Mouse (Mus musculus): ENCODE measurements around the gene Babam2.

DNA sequence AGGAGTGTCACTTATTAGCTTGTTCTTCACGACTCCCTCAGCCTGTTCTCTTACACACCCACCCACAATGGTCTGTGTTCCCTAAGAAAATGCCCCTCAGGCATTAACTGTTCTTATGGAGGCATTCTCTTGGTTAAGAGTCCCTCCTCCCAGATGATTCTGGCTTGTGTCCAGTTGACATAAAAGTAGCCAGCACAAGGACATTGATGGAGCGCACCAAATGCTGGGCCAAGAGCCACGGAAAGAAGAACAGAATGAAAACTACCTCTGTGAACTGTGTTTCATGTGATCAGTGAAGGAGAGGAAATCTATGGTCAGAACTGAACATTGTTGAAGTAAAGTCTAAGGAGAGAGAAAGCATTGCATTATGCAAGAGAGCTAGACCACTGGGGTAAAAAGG, 89.7 kb downstream of the Babam2 start:
- TF ChIP-seq CTCF (IDR thresholded peaks at IDR 0.05; ENCODE audit: extremely low read depth, insufficient read length, insufficient replicate concordance, low read depth, low read length), result no peak
- TF ChIP-seq POLR2A (IDR thresholded peaks at IDR 0.05; ENCODE audit: low read depth, low read length), result no peak

Measured in small intestine, adult 2 months (tissue).